Mouse (Mus musculus): ENCODE measurements at regions not wholly inside any gene's neighbourhood (a gene's known extent, or its start where the extent isn't known, plus 50 kb on each side); places are given as distances from the start of the nearest gene placed in this dataset.

- Histone ChIP-seq H3K27ac (ENCODE audit: low read length) (peak overlapping the region; percentile 44), H3K27me3 (replicated peaks; ENCODE audit: control insufficient read depth, insufficient read depth, low read length) (no peaks in the 10 kb centered on the region), H3K9ac (replicated peaks; ENCODE audit: low read depth, low read length) (no peak overlapping the region), H3K36me3 (ENCODE audit: control insufficient read depth, insufficient read depth) (no peaks in the 10 kb centered on the region), H3K4me3 (replicated peaks; ENCODE audit: low read length) (no peak overlapping the region), H3K9me3 (ENCODE audit: control insufficient read depth, low read length) (no peaks in the 10 kb centered on the region), H3K4me1 (replicated peaks; ENCODE audit: control insufficient read depth, insufficient read depth, low read length) (no peaks in the 10 kb centered on the region), H3K4me2 (ENCODE audit: low read length) (no peak overlapping the region)
- peak; percentile 31; the same call in 1 of the 2 replicates for ATAC-seq
- 63% methylated on average over 4 of the region's 4 CpGs for WGBS
These were observed 52.8 kb upstream of the G2e3 start for GRCm38 (mm10) chr12:51294971-51295477.

- Histone ChIP-seq H3K27ac (ENCODE audit: low read length) (no peak overlapping the region), H3K27me3 (replicated peaks; ENCODE audit: control insufficient read depth, insufficient read depth, low read length) (no peaks in the 10 kb centered on the region), H3K4me1 (replicated peaks; ENCODE audit: control insufficient read depth, insufficient read depth, low read length) (peaks cover 9% of the 10 kb centered on the region), H3K9me3 (ENCODE audit: control insufficient read depth, low read length) (no peaks in the 10 kb centered on the region), H3K36me3 (ENCODE audit: control insufficient read depth, insufficient read depth) (no peaks in the 10 kb centered on the region), H3K9ac (replicated peaks; ENCODE audit: low read depth, low read length) (no peak overlapping the region), H3K4me2 (ENCODE audit: low read length) (no peak overlapping the region), H3K4me3 (replicated peaks; ENCODE audit: low read length) (no peak overlapping the region)
- 97% methylated on average over 1 of the region's 1 CpGs for WGBS
- ATAC-seq, result no peak
These were observed 69.5 kb upstream of the G2e3 start for GRCm38 (mm10) chr12:51278358-51278757.

GRCm38 (mm10) chr12:51275818-51276538 is 71.9 kb upstream of the G2e3 start:
- H3K27me3 ChIP-seq (replicated peaks; ENCODE audit: control insufficient read depth, insufficient read depth, low read length), result no peaks in the 10 kb centered on the region
- no peaks in the 10 kb centered on the region for H3K9me3 ChIP-seq (ENCODE audit: control insufficient read depth, low read length)
- peak; percentile 68 for ATAC-seq
- 0 out of 2 replicates have a peak overlapping the region, but pooled peaks have one; percentile 17 for H3K9ac ChIP-seq (replicated peaks; ENCODE audit: low read depth, low read length)
- H3K4me3 ChIP-seq (replicated peaks; ENCODE audit: low read length), result no peak overlapping the region
- H3K27ac ChIP-seq (ENCODE audit: low read length), result peak overlapping the region; percentile 58
- no peaks in the 10 kb centered on the region for H3K36me3 ChIP-seq (ENCODE audit: control insufficient read depth, insufficient read depth)
- H3K4me2 ChIP-seq (ENCODE audit: low read length), result peak overlapping the region; percentile 18; the same call in 1 of the 2 replicates
- WGBS, result 38% methylated on average over 14 of the region's 14 CpGs
- H3K4me1 ChIP-seq (replicated peaks; ENCODE audit: control insufficient read depth, insufficient read depth, low read length), result peaks cover 14% of the 10 kb centered on the region

- Histone ChIP-seq H3K27ac (ENCODE audit: low read length) (no peak overlapping the region), H3K4me3 (replicated peaks; ENCODE audit: low read length) (no peak overlapping the region), H3K36me3 (ENCODE audit: control insufficient read depth, insufficient read depth) (no peaks in the 10 kb centered on the region), H3K27me3 (replicated peaks; ENCODE audit: control insufficient read depth, insufficient read depth, low read length) (no peaks in the 10 kb centered on the region), H3K9ac (replicated peaks; ENCODE audit: low read depth, low read length) (no peak overlapping the region), H3K4me1 (replicated peaks; ENCODE audit: control insufficient read depth, insufficient read depth, low read length) (peaks cover 14% of the 10 kb centered on the region), H3K4me2 (ENCODE audit: low read length) (no peak overlapping the region), H3K9me3 (ENCODE audit: control insufficient read depth, low read length) (no peaks in the 10 kb centered on the region)
- 0 out of 2 replicates have a peak, but pooled peaks have one; percentile 34 for ATAC-seq
- 52% methylated on average over 5 of the region's 5 CpGs for WGBS
These were observed 74.4 kb upstream of the G2e3 start for GRCm38 (mm10) chr12:51273486-51273885.

GRCm38 (mm10) chr12:51242839-51243238 is 105.0 kb upstream of the G2e3 start:
- Histone ChIP-seq H3K36me3 (ENCODE audit: control insufficient read depth, insufficient read depth) (no peaks in the 10 kb centered on the region), H3K9ac (replicated peaks; ENCODE audit: low read depth, low read length) (no peak overlapping the region), H3K27me3 (replicated peaks; ENCODE audit: control insufficient read depth, insufficient read depth, low read length) (no peaks in the 10 kb centered on the region), H3K4me1 (replicated peaks; ENCODE audit: control insufficient read depth, insufficient read depth, low read length) (peaks cover 3% of the 10 kb centered on the region; the same call in 1 of the 2 replicates), H3K4me3 (replicated peaks; ENCODE audit: low read length) (no peak overlapping the region), H3K27ac (ENCODE audit: low read length) (peak overlapping the region; percentile 44; the same call in 1 of the 2 replicates), H3K4me2 (ENCODE audit: low read length) (no peak overlapping the region), H3K9me3 (ENCODE audit: control insufficient read depth, low read length) (no peaks in the 10 kb centered on the region)
- 86% methylated on average over 7 of the region's 7 CpGs for WGBS
- no peak for ATAC-seq

- H3K27me3 ChIP-seq (replicated peaks; ENCODE audit: control insufficient read depth, insufficient read depth, low read length), result no peaks in the 10 kb centered on the region
- peaks cover 3% of the 10 kb centered on the region; the same call in 1 of the 2 replicates for H3K4me1 ChIP-seq (replicated peaks; ENCODE audit: control insufficient read depth, insufficient read depth, low read length)
- H3K4me3 ChIP-seq (replicated peaks; ENCODE audit: low read length), result no peak overlapping the region
- H3K9me3 ChIP-seq (ENCODE audit: control insufficient read depth, low read length), result no peaks in the 10 kb centered on the region
- WGBS, result 60% methylated on average over 7 of the region's 7 CpGs
- no peaks in the 10 kb centered on the region for H3K36me3 ChIP-seq (ENCODE audit: control insufficient read depth, insufficient read depth)
- peak overlapping the region; percentile 92 for H3K27ac ChIP-seq (ENCODE audit: low read length)
- H3K9ac ChIP-seq (replicated peaks; ENCODE audit: low read depth, low read length), result no peak overlapping the region
- peak; percentile 93 for ATAC-seq
- peak overlapping the region; percentile 33 for H3K4me2 ChIP-seq (ENCODE audit: low read length)
These were observed 106.6 kb upstream of the G2e3 start for GRCm38 (mm10) chr12:51241131-51241781.

- Histone ChIP-seq H3K36me3 (ENCODE audit: control insufficient read depth, insufficient read depth) (no peaks in the 10 kb centered on the region), H3K4me3 (replicated peaks; ENCODE audit: low read length) (no peak overlapping the region), H3K4me1 (replicated peaks; ENCODE audit: control insufficient read depth, insufficient read depth, low read length) (no peaks in the 10 kb centered on the region), H3K4me2 (ENCODE audit: low read length) (no peak overlapping the region), H3K27ac (ENCODE audit: low read length) (no peak overlapping the region), H3K9ac (replicated peaks; ENCODE audit: low read depth, low read length) (no peak overlapping the region), H3K27me3 (replicated peaks; ENCODE audit: control insufficient read depth, insufficient read depth, low read length) (no peaks in the 10 kb centered on the region), H3K9me3 (ENCODE audit: control insufficient read depth, low read length) (no peaks in the 10 kb centered on the region)
- ATAC-seq, result no peak
- whole genome bisulfite sequencing, result 50% methylated on average over 2 of the region's 2 CpGs
These were observed 136.2 kb upstream of the G2e3 start for GRCm38 (mm10) chr12:51211691-51212090.

GRCm38 (mm10) chr12:51196289-51196688 is 151.6 kb upstream of the G2e3 start:
- ATAC-seq, result no peak
- no peak overlapping the region for H3K9ac ChIP-seq (replicated peaks; ENCODE audit: low read depth, low read length)
- H3K36me3 ChIP-seq (ENCODE audit: control insufficient read depth, insufficient read depth), result no peaks in the 10 kb centered on the region
- no peak overlapping the region for H3K4me2 ChIP-seq (ENCODE audit: low read length)
- no peak overlapping the region for H3K27ac ChIP-seq (ENCODE audit: low read length)
- H3K4me3 ChIP-seq (replicated peaks; ENCODE audit: low read length), result no peak overlapping the region
- no peaks in the 10 kb centered on the region for H3K4me1 ChIP-seq (replicated peaks; ENCODE audit: control insufficient read depth, insufficient read depth, low read length)
- no peaks in the 10 kb centered on the region for H3K27me3 ChIP-seq (replicated peaks; ENCODE audit: control insufficient read depth, insufficient read depth, low read length)
- 61% methylated on average over 5 of the region's 5 CpGs for WGBS
- no peaks in the 10 kb centered on the region for H3K9me3 ChIP-seq (ENCODE audit: control insufficient read depth, low read length)

- Histone ChIP-seq H3K27me3 (replicated peaks; ENCODE audit: control insufficient read depth, insufficient read depth, low read length) (no peaks in the 10 kb centered on the region), H3K27ac (ENCODE audit: low read length) (peak overlapping the region; percentile 10; the same call in 1 of the 2 replicates), H3K9ac (replicated peaks; ENCODE audit: low read depth, low read length) (no peak overlapping the region), H3K36me3 (ENCODE audit: control insufficient read depth, insufficient read depth) (no peaks in the 10 kb centered on the region), H3K4me2 (ENCODE audit: low read length) (no peak overlapping the region), H3K4me1 (replicated peaks; ENCODE audit: control insufficient read depth, insufficient read depth, low read length) (peaks cover 8% of the 10 kb centered on the region), H3K4me3 (replicated peaks; ENCODE audit: low read length) (no peak overlapping the region), H3K9me3 (ENCODE audit: control insufficient read depth, low read length) (no peaks in the 10 kb centered on the region)
- ATAC-seq, result no peak
- WGBS, result 45% methylated on average over 8 of the region's 8 CpGs
These were observed 152.7 kb upstream of the G2e3 start for GRCm38 (mm10) chr12:51195136-51195535.
